Mouse (Mus musculus) MEL-GATA-1-ER (cell line): ENCODE results near the gene Slc35c1.
"Not testable (repeated sequence)": the region's sequence is repeated elsewhere in the genome, so short reads cannot be mapped to it uniquely, and the experiment has no call there.

Experiments
- DNase-seq: peaks from one replicate; pipeline ENCODE4 v3.0.0-alpha.2; 2012; ENCODE audit warnings: low read depth; ENCODE audit errors: extremely low read depth

The Slc35c1 gene

DNA sequence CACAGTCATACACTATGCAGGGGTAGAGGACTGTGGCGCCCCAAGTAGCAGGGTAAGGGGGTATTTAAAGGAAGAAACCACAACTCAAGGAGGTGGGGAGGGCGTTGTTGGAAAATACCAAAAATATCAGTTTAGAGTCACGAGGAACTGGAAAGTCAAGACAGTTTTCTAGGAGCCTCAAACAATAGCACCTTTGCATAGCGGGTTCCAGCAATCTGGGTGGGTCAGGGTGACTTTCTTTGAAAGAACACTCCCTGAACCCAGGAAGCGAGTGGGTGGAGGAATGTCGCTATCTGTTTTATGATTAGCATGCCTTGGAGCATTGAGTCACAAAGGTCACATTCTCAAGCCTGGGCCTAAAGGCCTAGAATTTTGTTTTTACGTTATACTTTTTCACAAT lies 16.2 kb upstream of the Slc35c1 start:
- not testable (repeated sequence) for DNase-seq

DNA sequence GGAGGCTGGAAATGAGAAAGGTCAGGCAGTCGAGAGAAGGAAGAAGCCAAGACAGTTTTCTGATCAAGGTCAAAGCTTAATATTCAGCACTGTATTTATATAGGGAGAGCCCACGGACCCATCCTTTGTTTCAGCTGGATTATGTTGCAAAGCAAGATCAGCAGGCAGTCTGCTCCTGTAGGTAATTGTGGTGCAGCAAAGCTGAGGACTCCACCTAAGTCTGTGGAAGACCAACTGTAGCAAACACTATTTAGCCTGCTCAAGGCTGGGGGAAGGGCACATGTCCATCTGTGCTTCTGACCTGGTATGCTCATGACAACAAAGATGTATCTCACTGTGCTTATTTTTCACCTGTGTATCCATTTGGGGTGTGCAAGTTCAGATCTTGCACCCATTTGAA lies 15.4 kb upstream of the Slc35c1 start:
- DNase-seq: no peak

DNA sequence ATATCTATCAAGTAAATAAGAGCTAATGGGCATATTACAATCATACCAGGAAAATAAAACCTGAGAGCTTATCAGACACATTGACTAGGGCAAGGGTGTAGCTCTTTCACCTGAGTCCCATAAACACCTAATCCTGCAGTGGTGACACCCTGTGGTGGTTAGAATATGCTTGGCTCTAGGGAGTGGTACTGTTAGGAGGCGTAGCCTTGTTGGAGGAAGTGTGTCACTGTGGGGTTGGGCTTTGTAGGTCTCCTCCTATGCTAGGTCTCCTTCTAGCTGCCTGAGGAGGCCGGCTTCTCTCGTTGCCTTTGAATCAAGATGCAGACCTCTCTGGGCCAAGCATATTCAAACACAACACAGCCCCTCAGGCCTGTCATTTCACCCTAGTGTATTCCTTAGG lies 14.6 kb upstream of the Slc35c1 start:
- DNase-seq: no peak

DNA sequence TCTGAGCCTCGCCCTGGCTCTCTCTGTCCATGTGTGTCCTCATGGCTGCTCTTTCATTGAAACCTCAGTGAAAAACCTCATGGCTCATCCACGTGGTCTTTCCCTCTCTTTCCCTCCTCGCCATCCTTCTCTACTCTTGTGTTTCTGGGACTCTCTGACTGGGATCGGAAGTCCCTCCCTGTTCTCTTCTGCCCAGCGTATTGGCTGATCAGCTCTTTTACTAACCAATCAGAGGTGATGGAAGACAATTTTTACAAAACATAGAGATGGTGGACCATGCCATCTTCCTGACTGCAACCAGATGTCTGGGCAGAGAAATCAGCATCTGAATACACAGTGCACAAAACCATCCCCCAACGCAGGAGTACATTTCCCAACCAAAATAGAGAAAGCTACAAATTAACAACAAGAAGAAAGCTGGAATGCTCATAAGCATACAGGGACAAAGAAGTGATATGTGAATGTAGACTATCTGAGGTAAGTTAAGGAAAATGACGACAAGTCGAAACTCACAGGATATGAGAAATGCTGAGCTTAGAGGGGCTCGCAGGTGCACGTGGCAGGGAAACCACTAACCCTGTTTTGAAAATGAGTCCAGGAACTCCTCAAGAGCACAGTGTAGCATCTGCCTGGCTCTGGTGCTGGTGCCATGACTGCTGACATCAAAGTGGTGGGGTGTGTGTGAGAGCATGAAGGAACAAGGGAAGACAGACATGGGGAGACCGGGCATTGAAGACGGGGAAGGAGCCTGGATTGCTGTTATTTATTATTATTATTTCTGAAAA lies 11.7 kb upstream of the Slc35c1 start:
- DNase-seq: no peak

DNA sequence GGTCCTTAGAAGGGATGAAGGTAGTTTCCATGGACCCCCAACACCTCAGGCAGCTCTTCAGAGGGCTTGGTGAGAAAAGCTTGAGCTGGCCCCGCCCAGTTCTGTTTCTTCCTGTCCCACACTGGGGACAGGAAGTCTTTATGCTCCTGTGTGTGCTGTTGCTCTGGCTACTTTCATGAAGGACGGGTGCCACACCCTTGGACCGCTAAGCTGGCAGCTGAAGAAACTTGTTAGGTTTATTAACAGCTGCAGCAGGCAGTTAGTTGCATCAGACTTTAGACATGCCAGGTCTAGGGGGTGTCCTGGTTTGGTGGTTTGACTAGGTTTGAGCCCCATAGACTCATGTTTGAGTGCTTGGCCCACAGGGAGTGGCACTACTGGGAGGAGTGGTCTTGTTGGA lies 4.4 kb upstream of the Slc35c1 start:
- no peak for DNase-seq

DNA sequence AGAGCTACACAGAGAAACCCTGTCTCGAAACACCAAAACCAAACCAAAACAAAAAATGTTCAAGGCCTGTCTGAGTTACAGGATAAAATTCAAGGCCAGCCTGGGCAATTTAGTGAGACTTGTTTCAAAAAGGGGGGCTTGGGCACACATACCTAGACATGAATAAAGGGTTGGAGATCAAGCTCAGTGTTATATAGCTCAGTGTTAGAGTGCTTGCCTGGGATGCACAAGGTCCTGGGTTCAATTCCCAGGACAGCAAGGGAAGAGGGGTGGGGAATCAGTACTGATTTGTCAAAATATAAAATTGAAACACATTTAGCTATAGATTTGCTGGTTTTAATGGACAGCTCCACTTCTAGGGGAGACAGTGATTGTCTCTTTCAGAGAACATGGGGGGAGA lies 877 bp upstream of the Slc35c1 start:
- no peak for DNase-seq

DNA sequence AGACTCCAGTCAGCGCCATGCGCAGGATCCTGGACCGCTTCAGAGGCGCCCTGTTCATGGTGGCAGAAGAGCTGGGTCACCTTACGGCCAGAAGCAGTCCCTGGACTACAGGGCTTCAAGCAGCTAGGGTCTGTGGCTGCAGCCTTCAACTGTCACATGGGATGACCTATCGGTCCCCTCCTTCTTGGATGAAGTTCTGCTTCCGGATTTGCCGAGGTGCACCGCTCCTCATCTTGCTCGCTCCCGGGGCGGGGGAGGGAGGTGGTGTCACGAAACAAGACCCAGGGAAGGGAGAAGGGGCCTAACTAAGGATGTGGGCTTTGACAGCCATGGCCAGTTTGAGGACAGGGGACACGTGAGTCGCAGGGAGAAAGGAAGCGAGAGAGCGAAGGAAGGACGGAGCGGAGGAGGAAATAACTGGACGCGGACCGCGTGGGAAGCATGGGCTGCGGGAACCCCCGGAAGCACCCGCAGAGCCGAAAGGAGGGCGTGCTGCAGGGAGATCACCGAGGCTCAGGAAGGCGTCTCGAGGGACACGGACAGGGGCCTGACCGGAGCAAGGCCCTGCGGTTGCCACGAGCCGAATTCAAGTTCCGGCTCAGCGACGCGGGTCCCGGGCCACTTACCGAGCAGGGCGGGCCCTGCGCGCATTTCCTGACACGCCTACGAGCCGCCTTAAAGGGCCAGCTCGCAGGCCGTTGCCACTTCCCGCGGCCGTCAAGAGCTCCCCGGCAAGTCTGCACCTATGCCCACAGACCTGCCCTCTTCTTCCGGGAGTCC lies 1.0 kb downstream of the Slc35c1 start:
- peak; percentile 64 for DNase-seq

DNA sequence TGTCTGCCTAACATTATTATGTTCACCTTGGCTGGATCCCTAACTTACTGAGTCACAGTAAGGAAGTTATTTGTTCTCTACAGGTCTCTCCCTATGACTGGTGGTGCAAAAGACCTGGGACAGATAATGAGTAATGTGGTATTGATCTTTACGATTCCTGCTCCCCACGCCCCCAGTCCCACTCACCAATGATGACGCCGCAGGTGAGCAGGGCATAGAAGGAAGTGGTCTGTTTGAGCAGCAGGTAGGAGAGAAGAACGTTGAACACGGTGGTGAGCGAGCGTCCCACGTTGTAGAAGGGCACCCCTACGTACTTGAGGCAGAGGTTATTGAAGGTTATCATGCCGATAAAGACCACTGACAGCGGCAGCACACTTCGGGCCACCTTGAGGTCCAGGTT lies 1.9 kb downstream of the Slc35c1 start:
- DNase-seq: no peak

DNA sequence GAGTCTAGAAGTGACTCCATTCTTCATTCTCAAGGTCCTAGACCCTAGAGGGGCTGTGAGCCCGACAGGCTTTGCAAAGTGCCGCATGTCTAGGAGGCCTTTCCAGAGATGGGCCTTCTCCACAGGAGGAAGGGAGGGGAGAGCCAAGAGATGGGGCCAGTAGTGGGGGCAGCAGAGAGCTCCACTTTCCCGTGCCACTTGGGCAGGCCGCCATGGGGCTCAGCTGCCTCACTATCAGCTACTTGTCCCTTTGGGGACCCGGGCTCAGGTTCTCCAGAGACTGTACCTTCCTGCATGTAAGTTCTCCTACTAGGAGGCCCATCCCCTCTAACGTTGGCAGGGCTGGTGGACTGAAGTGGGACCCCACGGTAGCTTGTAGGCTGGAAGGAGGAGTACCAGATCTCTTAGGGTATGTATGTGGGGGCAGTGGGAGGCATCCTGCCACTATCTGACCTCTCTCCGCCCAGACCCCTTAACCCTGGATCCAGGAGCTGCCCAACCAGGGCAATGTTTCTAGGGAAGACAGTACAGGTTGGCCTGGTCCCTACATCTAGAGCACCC lies 3.3 kb downstream of the Slc35c1 start:
- no peak for DNase-seq

DNA sequence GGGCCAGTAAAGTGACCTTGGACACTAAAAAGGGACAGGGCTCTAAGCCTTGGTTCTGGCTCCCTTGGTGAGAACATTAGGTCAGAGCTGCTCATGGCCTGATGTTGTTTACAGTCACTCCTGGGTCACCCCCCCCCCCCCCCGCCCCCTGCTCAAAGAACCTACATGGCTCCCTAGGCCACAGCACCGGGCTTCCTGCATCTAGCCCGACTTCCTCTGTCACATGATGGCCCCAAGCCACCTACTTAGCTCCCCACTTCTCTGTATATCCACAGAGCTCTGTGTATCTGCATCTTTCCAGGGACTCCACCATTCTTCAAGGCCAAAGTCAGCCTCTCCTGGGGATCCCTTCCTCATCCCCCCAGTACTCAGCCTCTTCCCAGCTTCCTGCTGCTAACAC lies 4.6 kb downstream of the Slc35c1 start:
- no peak for DNase-seq

DNA sequence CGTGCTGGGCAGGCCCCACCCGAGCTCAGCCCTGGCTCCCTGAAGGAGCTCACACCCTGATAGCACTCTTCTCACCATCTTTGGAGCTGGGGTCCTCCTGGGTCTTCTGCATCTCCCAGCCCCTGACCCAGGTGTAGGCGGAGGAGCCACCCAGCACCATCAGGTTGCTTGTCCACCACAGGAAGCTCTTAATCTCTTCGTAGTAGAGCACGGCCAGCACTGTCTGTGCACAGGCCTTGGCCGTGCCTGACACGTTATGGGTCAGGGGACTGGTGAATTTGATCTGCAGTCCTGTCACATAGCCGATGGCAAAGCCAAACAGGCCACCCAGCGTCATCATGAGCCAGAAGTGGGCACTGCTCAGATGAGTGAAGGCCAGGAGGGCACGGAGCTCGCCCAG lies 6.2 kb downstream of the Slc35c1 start:
- no peak for DNase-seq

DNA sequence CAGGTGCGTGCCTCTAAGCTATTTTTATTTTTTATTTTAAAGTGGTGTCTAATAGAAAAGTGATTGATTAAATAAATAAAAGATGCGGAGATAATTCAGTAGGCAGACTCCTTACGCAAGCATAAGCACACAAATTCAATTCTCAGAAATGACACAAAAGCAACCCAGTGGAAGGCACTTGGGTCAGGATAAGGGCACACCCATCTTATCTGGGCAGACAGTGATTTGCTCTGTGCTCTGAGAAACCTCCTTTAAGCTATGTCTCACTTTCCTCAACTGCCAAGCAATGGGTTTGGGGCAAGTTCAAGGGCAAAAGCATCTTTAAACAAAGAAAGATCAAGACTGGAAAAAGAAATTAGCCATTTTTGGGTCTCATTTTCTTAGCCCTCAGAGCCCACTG lies 9.2 kb downstream of the Slc35c1 start:
- DNase-seq: no peak

DNA sequence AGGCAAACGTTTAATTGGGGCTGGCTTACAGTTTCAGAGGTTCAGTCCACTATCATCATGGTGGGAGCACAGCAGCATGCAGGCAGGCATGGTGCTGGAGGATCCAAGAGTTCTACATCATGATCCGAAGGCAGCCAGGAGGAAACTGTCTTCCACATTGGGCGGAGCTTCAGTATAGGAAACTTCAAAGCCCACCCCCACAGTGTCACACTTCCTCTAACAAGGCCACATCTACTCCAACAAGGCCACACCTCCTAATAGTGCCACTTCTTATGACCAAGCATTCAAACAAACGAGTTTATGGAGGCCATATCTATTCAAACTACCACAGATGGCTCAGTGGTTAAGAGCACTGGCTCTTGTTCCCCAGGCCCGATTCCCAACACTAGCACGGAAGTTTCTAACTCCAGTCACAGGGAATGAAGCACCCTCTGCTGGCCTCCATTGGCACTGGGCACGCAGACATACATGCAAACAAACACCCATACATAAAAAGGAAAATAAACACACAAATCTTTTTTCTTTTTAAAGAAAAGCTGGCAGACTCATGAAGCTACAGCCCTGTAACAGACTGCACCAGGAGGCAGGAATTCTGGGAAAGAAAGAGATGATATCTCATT lies 13.1 kb downstream of the Slc35c1 start:
- peak; percentile 85 for DNase-seq

DNA sequence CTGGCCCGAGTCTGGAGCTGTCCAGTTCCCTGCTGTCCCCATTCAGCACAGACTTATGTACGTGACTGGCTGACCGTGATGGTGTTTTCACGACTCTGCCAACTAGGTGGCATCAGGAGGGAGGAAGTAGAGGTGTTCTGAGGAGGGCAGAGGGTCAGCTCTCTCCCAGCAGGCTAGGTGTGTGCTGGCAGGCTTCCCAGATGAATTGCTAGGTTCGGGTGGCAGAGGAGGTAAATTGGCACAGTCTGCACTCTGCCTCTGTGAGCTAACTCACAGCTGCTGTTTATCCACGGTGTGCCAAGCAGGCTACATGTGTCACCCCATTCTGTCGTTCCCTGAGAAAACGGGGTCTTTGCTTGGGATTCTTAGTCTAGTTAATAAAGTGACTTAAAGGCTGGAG lies 13.7 kb downstream of the Slc35c1 start:
- no peak for DNase-seq

DNA sequence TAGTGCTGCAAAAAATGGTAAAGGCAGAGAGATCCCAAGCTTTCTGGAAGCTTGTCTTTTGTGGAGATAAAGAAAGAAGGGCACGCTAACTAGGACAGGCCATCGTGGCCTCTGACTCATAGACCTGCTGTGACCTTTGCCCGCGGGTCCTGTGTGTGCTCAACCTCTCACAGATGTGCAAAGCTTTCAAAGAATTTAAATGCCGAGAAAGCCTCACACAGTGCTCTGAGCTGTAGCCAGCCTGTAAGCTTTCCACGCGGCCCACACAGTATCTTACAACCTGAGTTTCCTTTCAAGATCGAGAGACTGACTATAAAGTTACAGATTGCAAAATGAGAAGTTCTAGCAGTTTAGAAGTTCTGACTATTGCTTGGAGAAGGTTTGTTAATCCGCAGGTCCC lies 14.4 kb downstream of the Slc35c1 start:
- no peak for DNase-seq

DNA sequence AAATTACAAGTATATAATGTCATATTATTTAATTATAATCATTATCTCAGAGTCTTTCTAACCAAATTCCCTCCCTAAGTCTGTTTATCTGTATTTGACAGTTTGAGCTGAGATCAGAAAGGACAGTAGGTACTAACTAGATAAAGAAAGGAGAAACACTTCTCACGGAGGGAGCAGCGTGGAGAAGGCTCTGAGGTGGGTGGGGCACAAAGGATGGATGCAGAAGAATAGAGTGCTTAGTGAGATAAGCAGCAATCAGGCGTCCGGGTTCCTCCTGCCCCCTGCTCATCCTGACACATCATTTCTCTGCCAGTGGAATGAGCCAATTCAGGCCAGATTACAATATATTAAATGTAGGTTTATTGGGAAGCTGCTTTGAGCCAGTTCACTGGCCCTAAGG lies 16.0 kb downstream of the Slc35c1 start:
- DNase-seq: peak; percentile 98

DNA sequence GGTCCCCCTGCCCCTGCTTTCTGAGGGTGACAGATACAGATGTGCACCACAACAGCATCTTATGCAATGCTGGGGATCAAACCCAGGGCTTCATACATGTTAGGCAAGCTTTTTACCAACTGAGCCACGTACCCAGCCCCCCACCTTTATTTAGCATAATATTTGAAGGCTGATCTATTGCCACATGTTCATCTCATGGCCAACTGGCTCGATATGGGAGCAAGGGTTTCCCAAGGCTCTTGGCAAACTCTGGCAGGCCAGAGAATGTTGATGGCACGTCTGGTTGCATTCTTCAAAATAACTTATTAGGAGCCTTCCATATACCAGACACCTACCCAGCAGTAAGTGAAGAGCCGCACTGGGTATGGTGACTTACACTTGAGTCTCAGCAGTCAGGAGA lies 17.0 kb downstream of the Slc35c1 start:
- DNase-seq: no peak

DNA sequence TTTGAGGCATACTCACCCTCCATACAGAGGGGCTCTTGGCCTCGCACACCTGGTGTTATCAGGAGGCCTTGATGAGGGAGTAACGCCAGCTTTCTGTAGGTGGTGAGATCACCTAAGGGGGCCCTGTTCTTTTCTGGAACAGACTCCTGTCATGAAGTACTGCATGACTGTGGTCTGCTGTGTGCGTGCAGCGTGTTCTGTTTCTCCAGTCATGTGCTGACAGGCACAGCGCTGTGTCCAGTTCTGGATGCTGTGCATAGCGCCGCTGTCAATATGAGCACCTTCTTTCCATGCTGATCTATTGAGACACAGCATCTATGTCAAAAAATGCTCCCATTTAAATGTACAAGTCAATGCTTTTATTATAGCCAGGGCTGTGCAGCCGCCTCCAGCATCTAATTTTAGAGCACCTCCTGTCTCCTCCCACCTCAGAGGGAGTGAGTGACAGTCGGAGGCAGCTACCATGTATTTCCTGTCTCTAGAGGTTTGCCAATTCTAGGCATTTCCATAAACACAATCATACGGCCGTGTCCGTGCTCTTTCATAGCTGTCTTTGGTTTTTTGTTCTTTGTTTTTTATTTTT lies 17.8 kb downstream of the Slc35c1 start:
- no peak for DNase-seq

DNA sequence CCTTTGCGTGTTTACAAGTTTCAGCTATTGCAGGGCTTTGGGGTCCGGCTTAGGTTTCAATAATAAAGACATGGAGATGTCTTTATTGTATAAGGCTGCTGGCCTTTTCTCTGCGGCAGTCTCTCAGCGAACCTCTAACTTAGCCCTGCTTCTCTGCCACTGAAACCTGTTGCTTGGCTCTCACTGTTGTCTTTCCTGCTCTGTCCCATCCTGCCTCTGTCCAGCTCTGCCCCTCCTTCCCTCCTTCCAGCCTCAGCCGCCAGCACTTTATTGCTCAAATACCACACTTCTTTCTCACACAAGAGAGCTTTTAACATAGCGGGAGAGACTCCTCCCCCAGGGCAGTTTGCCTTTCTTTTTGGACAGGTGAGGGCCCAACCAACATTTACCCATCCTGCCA lies 19.9 kb downstream of the Slc35c1 start:
- DNase-seq: no peak

DNA sequence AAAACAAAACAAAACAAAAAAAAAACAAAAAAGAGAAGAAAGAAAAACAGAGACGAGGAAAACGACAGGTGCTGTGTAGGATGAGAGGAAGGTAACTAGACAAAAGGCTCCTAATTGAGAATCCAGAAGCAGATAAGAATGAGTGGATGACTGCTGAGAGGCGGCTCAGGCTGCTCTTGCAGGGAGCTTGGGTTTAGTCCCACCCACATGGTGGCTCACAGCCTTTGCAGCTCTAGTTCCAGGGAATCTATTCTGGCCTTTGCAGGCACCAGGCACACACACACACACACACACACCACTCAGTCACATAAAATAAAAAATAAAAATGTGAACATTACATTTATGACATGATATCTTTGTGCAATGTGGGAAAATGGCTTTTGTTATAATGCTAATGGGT lies 21.8 kb downstream of the Slc35c1 start:
- no peak for DNase-seq

DNA sequence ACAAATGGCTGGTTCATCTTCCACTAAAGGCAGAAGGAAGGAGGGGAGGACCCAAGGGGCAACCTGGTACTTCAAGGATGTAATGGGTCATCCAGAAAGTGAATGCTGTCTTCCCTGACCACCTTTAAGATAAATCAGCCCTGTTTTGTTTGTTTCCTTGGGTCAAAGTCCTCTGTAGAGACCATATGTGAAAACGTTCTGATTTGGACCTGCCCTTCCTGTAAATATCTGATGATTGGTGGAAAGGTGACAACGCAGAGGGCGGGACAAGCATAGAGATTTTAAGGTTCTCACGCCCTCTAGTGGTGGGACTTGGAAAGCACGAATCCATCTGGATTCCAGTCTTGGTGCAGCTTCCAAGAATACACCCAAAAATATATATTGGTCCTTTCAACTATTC lies 22.5 kb downstream of the Slc35c1 start:
- peak; percentile 81 for DNase-seq

DNA sequence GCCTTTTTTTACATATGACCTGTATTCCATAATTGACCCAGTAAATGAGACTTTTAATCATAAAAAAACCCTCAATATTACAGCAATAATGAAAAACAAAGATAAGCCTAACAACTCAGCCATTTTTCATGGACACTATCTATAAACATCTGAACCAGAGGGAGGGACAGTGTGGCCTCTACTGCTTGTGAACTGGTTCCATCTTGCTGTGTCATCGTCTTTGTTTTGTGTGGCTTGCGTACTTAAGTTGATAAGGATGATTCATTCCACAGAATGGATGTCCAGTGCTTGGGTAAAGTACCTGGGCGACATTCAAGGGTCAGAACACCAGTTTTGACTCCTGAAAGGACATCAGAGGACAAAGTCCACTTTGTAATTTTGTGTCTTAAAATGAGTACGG lies 23.0 kb downstream of the Slc35c1 start:
- DNase-seq: no peak
